Mouse (Mus musculus) spleen, adult 2 months (tissue): Measurements from ENCODE around the gene Wdfy3. TPM values are rescaled to one million over a fixed set of nuclear protein-coding genes. Genes with fewer than 3 reads are reported as not detected.

Source experiments
- DNase-seq, 2 experiments: peaks; one replicate each; pipeline versions ENCODE4 v3.0.0 to v3.0.0-alpha.2; 2012 to 2021; ENCODE audit warnings: low spot score in 2 of 2, low read depth in 1 of 2
- H3K27ac ChIP-seq: fragments of 200-500 bp; 2 replicates; pipeline ENCODE4 v1.5.1; 2012; ENCODE audit warnings: low read length, inconsistent platforms; ENCODE audit not compliant: insufficient read depth
- H3K27me3 ChIP-seq: fragments of 200-500 bp; 2 replicates; pipeline ENCODE4 v1.6.1; 2012; ENCODE audit warnings: mild to moderate bottlenecking, moderate library complexity, low read length, inconsistent platforms; ENCODE audit not compliant: control insufficient read depth, insufficient read depth
- H3K36me3 ChIP-seq: fragments of 200-500 bp; 2 replicates; pipeline ENCODE4 v1.6.1; 2012; ENCODE audit warnings: mild to moderate bottlenecking, low read length, inconsistent platforms; ENCODE audit not compliant: control insufficient read depth, insufficient read depth
- H3K4me1 ChIP-seq: fragments of 200-500 bp; 2 replicates; pipeline ENCODE4 v1.6.1; 2011; ENCODE audit warnings: inconsistent platforms; ENCODE audit not compliant: control insufficient read depth, insufficient read depth, insufficient read length
- H3K4me3 ChIP-seq: fragments of 200-500 bp; 2 replicates; pipeline ENCODE4 v1.5.1; 2011; ENCODE audit warnings: mild to moderate bottlenecking, inconsistent platforms; ENCODE audit not compliant: insufficient read depth, insufficient read length; ENCODE audit errors: extremely low read depth
- CTCF ChIP-seq: fragments of 200-500 bp; IDR thresholded peaks from 2 replicates; pipeline ENCODE4 v1.5.1; 2011; ENCODE audit warnings: mild to moderate bottlenecking, inconsistent platforms; ENCODE audit not compliant: insufficient read depth, insufficient read length, insufficient replicate concordance; ENCODE audit errors: extremely low read depth
- POLR2A ChIP-seq: fragments of 200-500 bp; IDR thresholded peaks from 2 replicates; pipeline ENCODE4 v1.6.1; 2011; ENCODE audit warnings: low read depth, low read length, inconsistent platforms
- WGBS: fragments of 180-500 bp; shearing (Covaris S2); methylation state at CpG from one replicate; pipeline ENCODE4 v1.1.7; 2018; 5-methylcytosine and 5-hydroxymethylcytosine counted together
- polyA plus RNA-seq: library from polyadenylated mRNA; depleted of rRNA; stranded (reverse); fragments of >200 nt; gene quantifications from 2 replicates; pipeline ENCODE4 v1.2.3, GENCODE M21; 2012

Wdfy3 gene
- polyA plus RNA-seq, 1 experiment: 12.0 TPM

DNA sequence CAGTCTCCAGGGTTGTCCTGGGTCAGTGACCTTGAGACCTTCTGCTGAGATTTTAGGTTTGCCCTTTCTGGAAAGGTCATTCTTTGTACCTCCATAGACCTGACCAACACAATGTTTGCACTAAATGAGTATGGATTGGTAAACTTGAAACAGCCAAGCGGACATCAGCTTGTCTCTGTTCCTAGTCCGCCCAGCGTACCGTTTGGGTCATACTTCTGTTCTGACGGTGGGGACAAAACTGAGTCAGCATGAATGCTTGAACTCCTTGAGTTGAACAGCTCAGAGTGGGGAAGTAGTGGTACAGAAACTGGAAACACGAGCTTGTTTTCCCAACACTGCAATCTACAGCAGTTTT, 670 bp upstream of the Wdfy3 start:
- Histone ChIP-seq H3K4me1 (peaks cover 2% of the 10 kb centered on the region; the same call in 1 of the 2 replicates), H3K4me3 (peak overlapping the region; percentile 61), H3K27me3 (peaks cover 13% of the 10 kb centered on the region), H3K27ac (peak overlapping the region; percentile 70), H3K36me3 (no peaks in the 10 kb centered on the region)
- TF ChIP-seq POLR2A (no peak), CTCF (no peak)
- DNase-seq: no peak
- 16% methylated on average over 6 of the region's 6 CpGs for WGBS

DNA sequence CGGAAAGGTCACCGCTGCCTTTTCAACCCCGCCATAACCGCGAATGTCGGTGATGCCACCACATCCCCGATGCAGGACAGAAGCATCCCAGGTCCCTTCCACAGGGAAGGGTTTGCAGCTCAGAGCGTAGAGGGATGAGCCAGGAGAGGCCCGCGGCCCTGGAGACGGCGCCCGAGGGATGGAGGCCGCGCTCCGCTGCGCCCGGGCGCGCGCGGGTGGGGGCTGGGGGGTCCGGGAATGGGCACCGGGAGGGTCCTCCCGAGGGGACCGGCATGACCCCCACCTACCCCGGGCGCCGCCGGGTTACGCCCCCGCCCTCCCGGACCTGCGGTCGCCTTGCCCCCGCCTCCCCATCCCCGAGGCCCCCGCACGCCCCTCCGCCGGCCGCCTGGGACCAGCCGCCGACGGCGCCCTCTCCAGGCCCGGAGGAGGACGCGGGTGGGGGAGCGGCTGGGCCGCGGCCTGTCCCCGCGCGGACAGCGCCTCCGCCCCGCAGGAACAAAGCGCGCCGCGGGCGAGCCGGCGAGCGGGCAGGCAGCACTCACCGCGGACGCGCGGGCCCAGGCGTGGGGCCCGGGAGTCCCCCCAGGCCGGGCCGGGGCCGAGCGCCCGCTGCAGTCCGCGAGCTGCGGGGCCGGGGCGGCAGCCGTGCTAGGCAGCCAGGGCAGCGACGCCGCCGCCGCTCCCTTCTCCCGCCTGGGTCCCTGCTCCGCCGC, 512 bp downstream of the Wdfy3 start:
- TF ChIP-seq POLR2A (no peak), CTCF (no peak)
- no peaks in the 10 kb centered on the region for H3K36me3 ChIP-seq
- no peak for DNase-seq
- peaks cover 2% of the 10 kb centered on the region; the same call in 1 of the 2 replicates for H3K4me1 ChIP-seq
- whole genome bisulfite sequencing: 2% methylated on average over 69 of the region's 92 CpGs
- H3K27ac ChIP-seq: peak overlapping the region; percentile 70
- peaks cover 13% of the 10 kb centered on the region for H3K27me3 ChIP-seq
- H3K4me3 ChIP-seq: peak overlapping the region; percentile 61

DNA sequence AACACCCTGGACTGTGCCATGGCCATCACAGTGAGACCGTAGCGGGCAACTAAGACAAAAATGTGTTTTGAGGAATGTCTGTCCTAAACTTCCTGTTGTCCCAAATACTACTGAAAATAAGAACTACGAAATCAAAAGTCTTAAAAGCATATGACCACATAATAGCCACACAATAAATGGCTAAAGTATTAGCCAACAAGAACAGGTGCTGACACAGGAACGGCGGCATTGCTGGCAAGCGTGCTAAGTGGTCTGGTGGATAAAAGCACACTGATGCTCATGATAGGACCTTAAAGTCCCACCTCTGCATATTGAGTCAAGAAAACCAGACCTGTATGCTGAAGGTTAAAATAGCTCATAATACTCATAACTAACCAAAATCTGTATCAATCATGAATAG, 3.3 kb downstream of the Wdfy3 start:
- 89% methylated on average over 6 of the region's 6 CpGs for WGBS
- Histone ChIP-seq H3K27ac (no peak overlapping the region), H3K36me3 (no peaks in the 10 kb centered on the region), H3K4me3 (no peak overlapping the region), H3K27me3 (peaks cover 13% of the 10 kb centered on the region), H3K4me1 (peaks cover 2% of the 10 kb centered on the region; the same call in 1 of the 2 replicates)
- no peak for TF ChIP-seq POLR2A
- no peak for TF ChIP-seq CTCF
- DNase-seq: no peak

DNA sequence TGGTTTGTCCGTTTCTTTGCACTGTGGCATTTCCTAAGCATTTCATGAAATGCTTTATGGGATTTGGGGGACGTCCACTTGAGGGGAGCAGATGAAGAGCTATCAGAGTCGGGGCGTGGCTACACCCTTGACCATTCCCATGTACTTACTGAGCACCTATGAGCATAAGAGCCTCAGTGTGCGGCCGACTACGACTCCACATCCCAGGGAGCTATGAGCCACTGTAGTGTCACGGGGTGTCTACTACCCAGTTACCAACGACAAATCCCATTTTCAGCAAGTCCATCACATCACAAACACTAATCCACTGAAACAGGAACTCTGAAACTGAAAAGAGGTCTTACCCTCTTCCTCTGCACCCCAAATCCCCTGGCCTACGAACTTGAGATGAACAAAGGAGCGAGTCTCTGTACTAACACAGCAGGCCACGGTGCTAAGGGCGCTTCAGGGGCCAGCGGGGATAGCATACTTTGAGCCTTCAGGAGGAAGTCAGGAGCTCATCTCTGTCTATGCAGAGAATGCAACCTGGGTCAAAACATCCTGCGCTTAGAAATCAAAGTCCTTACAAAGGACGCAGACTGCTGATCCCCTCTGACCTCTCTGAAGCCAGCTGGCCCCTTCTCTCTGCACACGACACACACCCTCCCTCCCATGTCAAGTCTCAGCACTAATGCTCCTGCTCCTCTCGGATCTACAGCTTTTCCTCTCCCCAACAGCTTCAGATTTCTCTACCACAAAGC, 6.5 kb downstream of the Wdfy3 start:
- no peak for DNase-seq
- TF ChIP-seq CTCF (no peak), POLR2A (no peak)
- Histone ChIP-seq H3K27me3 (no peaks in the 10 kb centered on the region; the same call in 1 of the 2 replicates), H3K36me3 (no peaks in the 10 kb centered on the region), H3K27ac (no peak overlapping the region), H3K4me3 (no peak overlapping the region), H3K4me1 (no peaks in the 10 kb centered on the region)
- 86% methylated on average over 18 of the region's 18 CpGs for WGBS

DNA sequence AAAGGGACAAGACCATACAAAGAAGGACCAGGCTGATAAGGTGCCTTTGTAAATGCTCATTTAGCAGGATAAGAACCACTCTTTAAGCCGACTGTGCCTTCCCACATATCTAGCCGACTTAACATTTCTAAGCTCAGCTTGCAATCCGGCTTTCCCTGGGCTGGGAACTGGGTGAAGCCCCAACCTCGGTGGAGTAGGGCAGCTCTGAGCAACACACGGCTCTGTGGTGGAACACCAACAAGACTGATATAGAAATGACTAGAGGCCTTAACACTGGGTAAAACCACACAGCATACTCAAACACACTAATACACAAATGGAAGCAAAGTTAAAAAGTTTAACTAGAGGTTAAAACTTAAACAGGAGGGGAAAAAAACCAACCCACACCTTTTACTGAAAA, 7.9 kb downstream of the Wdfy3 start:
- Histone ChIP-seq H3K4me3 (no peak overlapping the region), H3K36me3 (no peaks in the 10 kb centered on the region), H3K4me1 (no peaks in the 10 kb centered on the region), H3K27me3 (no peaks in the 10 kb centered on the region), H3K27ac (no peak overlapping the region)
- TF ChIP-seq CTCF (no peak), POLR2A (no peak)
- 90% methylated on average over 5 of the region's 5 CpGs for WGBS
- no peak for DNase-seq

DNA sequence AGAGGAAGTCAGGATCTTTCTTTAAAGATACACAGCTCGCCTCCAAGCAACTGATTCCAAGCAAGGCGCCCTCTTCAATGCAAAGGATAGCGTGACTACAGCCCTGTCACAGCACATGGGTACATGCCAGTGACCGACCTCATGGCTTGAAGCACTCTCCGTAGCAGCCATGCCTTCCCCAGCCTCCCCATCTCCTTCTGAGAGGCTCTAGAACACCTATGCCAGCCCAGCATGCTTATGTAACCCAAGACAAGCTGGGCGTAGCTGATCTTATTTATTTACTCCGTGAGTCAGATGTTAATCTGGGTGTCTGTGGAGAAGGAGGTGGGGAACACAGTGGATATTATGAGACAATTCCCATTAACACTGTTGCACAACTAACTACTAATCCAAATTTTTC, 13.8 kb downstream of the Wdfy3 start:
- Histone ChIP-seq H3K27ac (no peak overlapping the region), H3K4me1 (no peaks in the 10 kb centered on the region), H3K4me3 (no peak overlapping the region), H3K27me3 (no peaks in the 10 kb centered on the region), H3K36me3 (no peaks in the 10 kb centered on the region)
- WGBS: 84% methylated on average over 7 of the region's 7 CpGs
- TF ChIP-seq POLR2A: no peak
- no peak for TF ChIP-seq CTCF
- DNase-seq: no peak
